Mouse (Mus musculus): ENCODE results near the gene Gbf1. TPM values are rescaled to one million over a fixed set of nuclear protein-coding genes. Genes with fewer than 3 reads are reported as not detected.

Gbf1 gene
- total and polyA plus RNA-seq, 3 experiments: 68.8 to 177 (median 72.5) TPM

DNA sequence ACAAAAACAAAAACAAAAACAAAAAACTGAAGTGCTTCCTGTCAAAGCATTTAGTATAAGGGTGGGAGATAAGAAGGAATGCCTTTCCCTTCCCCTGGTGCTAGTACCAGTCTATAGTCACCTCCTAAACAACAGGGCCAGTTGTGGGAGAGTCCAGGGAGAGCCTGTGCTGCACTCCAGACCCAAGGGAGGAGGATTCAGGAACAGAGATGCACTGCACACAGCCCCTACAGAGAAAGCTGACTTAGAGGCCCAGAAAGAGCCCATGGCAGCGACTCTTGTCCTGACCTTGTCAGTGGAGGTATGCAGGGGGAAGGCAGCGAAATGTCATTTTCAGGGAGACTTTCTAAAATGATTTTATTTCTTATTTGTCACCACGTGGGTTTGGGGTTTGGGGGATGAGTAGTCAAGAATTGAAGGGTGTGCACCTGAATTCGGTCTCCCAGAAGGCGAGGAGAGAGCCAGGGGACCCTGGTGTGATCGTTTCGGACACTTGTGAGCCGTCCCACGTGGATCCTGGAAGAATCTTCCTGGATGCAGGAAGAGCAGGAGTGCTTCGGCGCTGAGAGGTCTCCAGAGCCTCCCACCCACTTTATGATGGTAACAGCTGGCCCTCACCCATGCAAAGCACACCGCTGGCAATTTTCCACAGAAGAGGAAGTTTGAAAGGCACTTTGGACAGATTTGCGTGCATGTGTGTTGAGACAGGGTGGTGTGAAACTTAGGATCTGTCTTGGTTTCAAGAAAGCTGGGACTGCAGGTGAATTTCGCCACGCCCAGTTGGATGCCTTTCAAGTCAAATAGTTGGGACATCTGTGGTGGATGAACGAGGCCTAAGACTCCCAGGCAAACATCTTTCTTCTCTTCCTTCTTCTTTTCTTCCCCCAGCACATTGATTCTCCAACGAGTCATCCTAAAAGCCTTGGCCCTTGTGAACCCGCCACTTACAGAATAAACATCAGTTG lies 151.2 kb downstream of the Gbf1 start:
- no peak for DNase-seq

GRCm38 (mm10) chr19:46304216-46304841 lies 152.0 kb downstream of the Gbf1 start, which contains the start of gene Nfkb2:
Gene Nfkb2, plus strand, starts transcription at chr19:46304320.
- peak; percentile 98 for DNase-seq

GRCm38 (mm10) chr19:46304908-46305333 lies 152.6 kb downstream of the Gbf1 start:
- DNase-seq: no peak

- peak; percentile 95 for DNase-seq
Observed at GRCm38 (mm10) chr19:46305432-46306267, 153.3 kb downstream of the Gbf1 start.

DNA sequence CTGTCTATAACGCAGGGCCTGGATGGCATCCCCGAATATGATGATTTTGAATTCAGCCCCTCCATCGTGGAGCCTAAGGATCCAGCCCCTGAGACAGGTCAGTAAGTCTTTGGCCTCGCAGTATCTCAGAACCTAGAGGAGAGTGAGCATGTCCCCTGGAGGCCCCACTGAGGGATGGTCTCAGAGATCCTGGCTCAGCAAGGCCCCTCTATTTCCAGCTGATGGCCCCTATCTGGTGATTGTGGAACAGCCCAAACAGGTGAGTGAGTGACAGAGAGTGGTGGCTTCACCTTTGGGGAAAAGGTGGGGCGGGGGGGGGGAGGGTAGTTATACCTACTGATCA lies 153.9 kb downstream of the Gbf1 start:
- no peak for DNase-seq

DNA sequence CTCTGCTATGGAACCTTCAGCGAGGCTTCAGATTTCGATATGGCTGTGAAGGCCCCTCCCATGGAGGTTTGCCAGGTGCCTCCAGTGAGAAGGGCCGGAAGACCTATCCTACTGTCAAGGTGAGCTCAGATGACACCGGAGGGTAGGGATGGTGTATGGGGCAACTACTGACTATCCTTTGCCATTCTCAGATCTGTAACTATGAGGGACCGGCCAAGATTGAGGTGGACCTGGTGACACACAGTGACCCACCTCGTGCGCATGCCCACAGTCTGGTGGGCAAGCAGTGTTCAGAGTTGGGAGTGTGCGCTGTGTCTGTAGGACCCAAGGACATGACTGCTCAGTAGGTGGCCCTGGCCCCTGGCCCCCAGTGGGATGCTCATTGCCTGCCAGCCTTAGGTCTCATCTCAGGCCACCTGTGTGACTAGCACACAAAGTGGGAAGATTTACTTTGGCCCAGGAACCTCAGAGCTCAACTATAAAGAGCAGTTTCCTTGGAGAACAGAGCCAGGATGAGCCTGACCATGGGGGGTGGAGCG lies 154.5 kb downstream of the Gbf1 start:
- no peak for DNase-seq

DNA sequence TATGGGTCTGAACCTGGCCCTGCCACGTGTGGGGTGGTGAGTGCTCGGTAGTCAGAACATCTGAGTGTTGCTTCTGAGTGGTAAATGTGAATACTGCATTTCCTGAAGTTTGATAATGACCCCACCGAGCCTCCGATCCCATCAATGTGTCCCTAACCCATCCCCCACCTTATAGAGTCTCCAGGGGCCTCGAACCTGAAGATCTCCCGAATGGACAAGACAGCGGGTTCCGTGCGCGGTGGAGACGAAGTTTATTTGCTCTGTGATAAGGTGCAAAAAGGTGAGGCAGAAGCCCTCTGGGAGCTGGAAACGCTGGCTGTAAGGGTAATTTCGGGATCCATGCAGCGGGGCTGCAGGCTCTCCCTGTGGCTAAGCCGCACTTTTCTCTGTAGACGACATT lies 155.5 kb downstream of the Gbf1 start:
- DNase-seq: no peak

GRCm38 (mm10) chr19:46308303-46308702 lies 156.0 kb downstream of the Gbf1 start:
- peak; percentile 5 for DNase-seq

DNA sequence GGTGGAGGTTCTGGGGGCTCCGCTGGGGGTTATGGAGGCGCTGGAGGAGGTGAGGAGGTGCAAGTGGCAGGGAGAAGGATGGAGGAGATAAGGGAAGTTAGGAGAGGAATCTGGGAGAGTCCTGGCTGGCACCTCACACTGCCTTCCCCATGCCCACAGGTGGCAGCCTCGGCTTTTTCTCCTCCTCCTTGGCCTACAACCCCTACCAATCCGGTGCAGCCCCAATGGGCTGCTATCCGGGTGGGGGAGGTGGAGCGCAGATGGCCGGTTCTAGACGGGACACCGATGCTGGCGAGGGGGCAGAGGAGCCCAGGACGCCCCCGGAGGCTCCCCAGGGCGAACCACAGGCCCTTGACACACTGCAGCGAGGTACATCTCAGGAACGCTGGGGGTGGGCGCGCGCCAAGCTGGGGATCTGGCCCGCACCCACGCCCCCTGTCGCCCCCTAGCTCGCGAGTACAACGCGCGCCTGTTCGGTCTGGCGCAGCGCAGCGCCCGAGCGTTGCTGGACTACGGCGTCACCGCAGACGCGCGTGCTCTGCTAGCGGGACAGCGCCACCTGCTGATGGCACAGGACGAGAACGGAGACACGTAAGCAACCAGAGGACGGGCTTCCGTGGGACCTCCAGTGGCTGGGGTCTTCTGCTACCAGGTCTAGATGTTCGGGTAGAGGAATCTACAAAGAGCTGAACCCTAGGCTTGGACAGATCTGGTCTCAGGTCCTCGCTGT lies 156.6 kb downstream of the Gbf1 start:
- peak; percentile 81 for DNase-seq

DNA sequence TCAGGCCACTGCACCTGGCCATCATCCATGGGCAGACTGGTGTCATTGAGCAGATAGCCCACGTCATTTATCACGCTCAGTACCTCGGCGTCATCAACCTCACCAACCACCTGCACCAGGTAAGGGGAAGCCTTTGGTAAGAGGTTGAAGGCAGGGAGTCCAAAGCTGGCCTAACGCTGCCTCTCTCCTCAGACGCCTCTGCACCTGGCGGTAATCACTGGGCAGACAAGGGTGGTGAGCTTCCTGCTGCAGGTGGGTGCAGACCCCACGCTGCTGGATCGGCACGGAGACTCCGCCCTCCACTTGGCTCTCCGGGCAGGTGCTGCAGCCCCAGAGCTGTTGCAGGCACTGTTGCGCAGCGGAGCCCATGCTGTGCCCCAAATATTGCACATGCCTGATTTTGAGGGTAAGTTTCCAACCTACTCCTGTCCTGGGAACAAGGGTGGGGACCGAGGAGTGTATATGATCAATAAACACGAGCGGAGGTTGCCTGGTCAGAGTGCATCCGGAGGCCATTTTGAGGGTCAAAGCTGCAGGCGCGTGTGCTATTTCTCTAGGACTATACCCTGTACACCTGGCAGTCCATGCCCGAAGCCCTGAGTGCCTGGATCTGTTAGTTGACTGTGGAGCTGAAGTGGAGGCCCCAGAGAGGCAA lies 157.5 kb downstream of the Gbf1 start:
- peak; percentile 7 for DNase-seq

DNA sequence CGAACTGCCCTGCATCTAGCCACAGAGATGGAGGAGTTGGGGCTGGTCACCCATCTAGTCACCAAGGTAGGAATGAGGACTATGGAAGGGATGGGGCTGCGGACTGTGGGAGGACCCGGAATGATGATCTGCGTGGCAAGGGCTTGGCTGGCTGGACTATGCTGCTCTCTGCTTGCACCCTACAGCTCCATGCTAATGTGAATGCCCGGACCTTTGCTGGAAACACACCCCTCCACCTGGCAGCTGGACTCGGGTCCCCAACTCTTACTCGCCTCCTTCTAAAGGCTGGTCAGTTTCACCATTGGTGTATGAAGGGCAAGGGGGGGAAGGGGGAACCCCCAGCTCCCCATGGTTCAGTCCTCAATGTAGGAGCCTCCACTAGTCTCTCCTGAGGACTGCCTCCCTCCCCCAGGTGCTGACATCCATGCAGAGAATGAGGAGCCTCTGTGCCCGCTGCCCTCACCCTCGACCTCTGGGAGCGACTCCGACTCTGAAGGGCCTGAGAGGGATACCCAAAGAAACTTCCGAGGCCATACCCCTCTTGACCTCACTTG lies 158.1 kb downstream of the Gbf1 start:
- no peak for DNase-seq

GRCm38 (mm10) chr19:46311341-46311740 lies 159.0 kb downstream of the Gbf1 start:
- no peak for DNase-seq

- peak; percentile 4 for DNase-seq
Observed at GRCm38 (mm10) chr19:46312566-46312965, 160.3 kb downstream of the Gbf1 start.

DNA sequence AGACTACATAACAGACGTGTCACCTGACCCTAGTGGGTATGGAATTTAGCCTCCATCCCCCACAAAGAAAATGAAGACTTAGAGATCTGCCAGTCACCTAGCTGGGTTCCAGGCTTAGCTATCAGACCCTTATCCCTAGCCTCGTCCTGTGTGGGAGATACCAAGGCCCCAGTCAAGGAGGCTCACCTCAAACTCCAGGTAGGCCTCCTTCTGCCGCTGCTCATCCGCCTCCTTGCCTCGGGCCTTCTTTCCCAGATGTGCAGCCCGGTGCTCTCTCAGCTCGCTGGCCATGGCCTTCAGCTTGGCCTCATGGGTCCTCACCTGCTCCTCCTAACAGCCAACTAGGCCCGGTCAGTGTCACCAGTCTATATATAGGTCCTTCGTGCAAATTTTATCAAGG lies 160.8 kb downstream of the Gbf1 start:
- no peak for DNase-seq

- no peak for DNase-seq
Observed at GRCm38 (mm10) chr19:46313591-46313990, 161.3 kb downstream of the Gbf1 start.

DNA sequence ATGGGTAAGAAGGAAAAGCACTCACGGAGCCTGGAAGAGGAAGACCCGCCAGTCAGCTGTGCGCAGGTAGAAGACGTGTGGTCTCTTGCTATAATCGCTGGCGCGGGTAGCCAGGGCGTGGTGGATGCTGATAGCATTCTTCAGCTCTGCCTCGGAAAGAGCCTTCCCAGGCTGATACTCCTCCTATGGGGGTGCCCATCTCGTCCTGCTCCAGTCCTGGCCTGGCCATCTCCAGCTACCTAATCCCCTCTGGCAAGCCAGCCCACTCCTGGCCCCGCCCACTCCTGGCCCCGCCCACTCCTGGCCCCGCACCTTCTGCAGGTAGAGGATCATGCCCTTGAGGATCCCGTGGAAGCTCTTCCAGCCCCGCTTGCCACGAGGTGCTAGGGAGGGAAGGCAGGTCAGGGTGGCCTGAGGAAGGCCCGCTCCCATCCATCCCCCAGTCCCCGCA lies 161.9 kb downstream of the Gbf1 start:
- peak; percentile 24 for DNase-seq

GRCm38 (mm10) chr19:46314872-46315742 lies 162.8 kb downstream of the Gbf1 start:
- no peak for DNase-seq

DNA sequence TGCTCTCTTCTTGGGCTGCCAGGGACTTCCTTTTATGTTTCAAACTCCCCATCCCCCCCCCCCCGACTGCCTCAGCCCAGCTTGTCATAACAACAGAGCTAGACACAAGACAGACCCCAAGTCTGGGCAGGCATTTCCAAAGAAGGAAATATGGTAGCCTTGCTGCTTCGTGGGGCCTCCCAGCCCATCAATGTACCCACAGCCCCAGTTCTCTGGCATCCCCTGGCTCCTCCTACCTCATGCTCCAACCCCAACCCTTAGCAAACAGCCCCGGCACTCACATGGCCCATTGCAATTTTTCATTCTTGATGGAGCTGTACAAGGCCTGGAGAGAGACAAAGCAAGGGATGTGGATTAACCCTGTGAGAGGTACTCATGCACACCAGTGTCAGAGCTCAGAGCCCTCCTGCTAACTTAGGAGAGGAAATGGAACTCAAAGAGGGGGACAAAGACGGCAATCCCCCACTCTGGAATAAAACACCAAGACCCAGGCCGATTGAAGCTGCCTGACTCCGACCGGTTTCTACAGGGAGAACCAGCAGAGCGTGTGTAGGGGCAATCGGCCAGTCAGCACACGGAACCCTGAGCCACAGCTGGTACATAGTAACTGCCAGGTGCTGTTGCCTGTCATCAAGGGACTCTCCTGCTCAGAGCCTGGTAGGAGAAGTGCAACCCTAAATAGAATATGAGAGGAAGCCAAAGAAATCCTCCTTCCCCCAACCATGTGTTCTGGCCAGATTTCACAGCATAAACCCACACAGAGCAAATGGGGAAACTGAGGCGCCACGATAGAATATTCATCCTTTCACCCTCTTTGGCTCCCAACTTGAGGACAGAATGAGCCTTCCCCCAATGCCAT lies 163.7 kb downstream of the Gbf1 start:
- DNase-seq: no peak
